Mouse (Mus musculus): ENCODE results near the gene Gtf2ird1.
A peak's percentile ranks its signal among the peaks of the same experiment; 100 is the strongest.
"Not testable (repeated sequence)": the region's sequence is repeated elsewhere in the genome, so short reads cannot be mapped to it uniquely, and the experiment has no call there.

Gene Gtf2ird1

DNA sequence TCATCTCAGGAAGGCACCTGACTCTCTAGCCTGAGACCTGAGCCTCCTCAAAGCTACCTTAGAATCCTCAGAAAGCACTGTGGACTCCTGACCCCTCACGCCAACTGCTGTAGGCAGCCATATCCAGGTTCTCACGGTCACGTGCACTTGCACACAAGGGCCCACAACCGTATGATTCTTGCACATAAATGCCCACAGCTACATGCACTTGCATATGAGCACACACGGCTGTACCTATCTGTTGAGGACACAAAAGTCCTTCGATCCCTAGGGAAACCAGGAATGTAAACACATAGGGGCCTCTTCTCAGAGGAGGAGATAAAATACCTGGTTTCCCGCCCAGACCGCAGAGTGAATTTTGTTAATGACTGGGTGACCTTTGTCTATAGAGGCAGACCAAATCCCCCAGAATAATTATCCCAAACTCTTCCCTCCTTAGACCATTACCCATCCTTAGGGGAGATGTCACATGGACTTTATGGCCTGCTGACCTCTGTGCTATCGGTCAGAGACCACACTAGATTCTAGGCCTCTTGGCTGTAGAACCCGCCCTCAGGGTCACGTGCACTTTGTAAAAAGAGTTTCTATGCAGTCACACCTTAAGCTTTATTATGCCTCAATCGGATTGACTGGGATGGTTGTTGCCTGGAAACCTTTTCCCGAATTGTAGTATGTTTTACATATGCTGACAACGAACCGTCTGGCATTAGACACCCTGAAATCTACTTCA lies 58.9 kb downstream of the Gtf2ird1 start:
- DNase-seq: no peak

DNA sequence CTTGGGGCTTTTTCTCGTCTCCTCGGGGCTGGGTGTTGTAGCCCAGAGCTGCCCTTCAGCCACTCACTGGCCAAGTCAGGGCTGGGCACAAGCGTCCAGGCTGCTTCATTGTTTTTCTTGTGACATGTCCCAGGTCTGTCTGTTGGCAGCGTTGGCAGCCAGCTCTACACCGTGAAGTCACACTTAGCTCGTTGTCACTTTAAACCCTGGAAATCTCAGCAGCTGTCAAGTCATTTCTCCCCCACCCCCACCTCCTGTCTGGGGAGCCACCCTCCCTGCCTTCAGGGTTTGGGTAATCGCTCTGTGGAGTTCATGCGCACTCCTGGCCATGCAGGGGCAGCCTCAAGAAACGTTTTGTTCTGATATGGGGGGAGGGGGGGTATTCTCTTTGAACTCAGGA lies 60.0 kb downstream of the Gtf2ird1 start:
- no peak for DNase-seq

DNA sequence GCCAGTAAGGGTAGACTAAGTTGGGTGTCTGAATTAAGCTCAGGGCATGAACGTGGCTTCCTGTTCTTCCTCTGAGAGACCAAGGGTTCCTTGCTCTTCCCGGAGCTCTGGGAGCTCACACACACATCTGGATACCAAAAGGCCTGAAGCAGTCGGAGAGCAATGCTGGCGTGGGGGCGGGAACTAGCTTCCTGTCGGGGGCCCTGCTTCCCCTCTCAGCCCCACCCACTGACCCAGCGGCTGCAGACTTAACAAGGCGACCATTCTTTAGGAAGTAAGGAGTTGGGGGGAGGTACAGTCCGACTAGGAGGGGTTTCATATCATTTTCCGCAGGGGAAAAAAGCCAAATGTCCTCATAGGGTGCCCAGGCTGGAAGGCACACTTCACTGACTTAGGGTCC lies 61.9 kb downstream of the Gtf2ird1 start:
- DNase-seq: peak; percentile 60

DNA sequence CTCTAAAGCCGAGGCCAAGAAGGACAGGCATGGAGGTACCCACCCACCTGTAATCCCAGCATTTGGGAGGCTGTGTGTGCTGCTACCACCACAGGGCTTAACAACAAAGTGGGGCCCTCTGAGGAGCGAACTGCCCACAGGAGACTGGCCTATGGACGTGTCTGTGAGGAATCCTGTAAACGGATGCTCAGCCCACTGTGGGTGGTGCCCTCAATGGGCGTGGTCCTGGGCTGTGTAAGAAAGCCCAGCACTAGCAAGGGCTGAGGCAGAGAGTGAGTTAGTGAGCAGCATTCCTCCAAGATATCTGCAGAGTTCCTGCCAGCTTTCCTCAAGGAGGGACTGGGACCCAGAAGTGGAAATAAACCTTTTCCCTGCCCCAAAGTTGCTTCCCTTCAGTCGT lies 62.9 kb downstream of the Gtf2ird1 start:
- peak; percentile 73 for DNase-seq

DNA sequence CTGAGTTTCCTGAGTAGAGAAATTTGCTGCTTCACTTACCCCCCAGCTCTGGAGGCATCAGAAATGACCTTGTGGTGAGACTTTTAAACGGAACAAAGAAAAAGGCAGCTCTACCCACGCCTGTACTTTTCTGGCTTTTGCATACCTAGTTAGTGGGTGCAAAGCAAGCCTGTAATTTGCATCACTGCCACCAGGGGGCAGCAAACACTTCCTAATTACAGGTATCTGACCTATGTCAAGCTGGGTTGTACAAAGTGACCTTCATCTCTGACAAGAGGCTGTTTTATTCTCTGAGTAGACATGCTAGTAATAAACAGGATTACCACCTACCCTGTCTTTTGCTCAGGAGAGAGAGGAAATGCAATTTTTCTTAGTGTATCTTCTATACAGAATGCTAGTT lies 71.4 kb downstream of the Gtf2ird1 start:
- DNase-seq: peak; percentile 88

DNA sequence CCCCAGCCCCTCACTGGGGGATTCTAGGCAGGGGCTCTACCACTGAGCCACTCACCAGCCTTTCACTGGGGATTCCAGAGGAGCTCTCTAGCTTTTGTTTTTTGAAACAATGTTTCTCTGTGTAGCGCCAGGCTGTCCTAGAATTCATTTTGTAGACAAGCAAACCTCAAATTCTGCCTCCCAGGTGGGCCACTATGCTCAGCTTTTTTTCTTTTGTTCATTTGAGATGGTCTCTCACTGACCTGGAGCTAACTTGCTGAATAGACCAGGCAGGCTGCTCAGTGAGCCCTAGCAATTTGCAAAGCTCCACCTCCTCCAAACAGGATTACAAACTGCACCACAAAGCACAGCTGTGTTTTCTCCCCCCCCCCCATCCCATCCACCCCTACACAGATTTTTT lies 81.3 kb downstream of the Gtf2ird1 start:
- DNase-seq: no peak

DNA sequence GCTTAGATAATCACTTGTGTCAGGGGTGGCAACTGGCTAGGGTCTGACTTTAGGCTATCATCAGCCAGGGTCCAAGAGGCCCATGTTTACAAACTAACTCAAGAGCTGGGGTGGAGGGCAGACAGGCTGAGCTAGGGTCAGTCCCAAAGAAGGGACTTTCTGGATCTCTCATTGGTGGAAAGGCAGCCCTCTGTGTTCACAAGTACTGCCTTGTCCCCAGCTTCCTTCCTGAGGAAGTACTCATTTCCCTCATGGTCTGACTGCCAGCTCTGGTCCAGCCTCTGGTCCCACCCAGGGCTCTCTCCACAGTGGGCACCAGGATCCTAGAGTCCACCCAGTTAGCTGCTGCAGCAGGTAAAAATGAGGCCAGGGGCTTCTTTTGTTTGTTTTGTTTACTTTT lies 82.0 kb downstream of the Gtf2ird1 start:
- peak; percentile 82 for DNase-seq

DNA sequence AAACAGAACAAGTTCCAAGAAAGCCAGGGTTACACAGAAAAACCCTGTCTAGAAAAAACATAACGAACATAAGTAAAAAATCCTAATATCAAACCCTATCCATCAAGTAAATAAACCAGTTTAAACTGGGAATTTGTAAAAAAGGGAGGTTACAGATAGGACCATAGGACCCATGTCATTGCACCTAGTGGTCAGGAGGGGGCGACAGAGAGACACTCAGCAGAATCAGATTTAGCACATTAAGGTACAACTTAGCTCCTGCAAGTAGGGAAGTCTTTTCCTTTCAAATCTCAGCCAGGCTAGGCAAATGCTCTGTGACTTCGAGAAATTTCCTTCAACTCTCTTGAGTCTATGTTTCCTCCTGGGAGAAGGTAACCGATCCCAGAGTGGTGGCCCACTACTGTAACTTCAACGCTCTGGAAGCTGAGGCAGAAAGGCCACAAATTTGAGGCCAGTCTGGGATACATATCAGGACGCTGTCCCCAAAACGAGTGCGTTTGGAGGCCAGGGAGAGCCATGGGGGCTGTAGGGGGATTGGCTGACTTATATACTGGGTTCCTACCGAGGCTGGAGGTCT lies 82.5 kb downstream of the Gtf2ird1 start:
- DNase-seq: peak; percentile 87

DNA sequence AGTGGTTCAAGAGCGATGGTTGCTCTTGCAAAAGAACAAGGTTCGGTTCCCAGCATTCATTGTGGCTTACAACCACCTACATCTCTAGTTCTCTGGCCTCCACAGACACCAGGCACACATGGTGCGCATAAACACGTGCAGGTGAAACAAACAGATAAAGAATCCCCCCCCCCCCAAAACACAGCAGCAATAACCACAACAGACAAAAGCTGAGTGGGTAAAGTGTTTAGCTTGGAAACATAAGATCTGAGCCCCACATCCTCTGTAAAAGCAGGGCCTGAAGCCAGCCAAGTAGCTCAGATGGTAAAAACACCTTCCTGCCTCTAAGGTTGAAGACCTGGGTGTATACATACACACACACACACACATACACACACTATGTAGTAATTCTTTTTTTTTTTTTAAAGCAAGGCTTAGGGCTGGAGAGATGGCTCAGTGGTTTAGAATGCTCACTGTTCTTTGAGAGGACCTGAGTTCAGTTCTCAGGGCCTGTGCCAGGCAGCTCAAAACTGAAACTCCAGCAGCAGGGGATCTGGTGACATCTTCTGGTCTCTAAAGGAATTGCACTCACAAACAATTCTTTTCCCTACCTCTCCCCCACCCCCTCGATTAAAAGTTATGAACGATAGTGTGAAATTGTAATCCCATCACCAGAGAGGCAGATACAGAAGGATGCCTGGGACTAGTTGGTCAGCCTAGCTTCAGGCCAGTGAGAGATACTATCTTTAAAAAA lies 83.4 kb downstream of the Gtf2ird1 start:
- DNase-seq: no peak

DNA sequence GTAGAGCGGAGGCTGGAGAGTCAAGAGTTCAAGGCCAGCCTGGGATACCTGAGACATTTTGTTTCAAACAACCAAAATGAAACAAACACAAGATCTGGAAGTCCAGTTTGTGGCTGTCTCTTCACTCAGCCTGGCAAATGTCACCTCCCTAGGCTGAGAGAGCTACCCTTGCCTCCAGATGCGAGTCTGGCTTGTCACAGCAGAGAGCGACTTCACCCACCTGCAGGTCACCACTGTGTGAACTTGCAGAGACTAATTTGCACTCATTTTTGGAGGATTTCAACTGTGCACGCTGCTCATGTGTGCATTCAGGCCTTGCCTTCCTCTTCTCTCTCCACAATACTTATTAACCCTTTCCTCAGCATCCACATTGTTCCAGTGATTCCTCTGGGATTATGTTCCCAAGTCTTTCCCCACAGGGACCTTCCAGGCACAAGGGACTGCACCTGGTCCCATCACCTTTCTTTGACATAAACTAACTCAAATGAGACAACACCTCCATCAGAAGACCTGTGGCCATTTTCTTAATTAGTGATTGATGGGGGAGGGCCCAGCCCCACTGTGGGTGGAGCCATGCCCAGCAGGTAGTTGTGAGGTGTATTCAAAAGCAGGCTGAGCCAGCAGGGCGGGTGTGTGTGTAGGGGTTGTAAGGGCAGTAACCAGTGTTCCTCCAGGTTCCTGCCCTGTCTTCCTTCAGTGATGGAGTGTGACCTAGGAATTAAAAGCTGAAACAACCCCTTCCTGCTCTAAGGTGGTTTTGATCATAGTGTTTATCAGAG lies 84.8 kb downstream of the Gtf2ird1 start:
- no peak for DNase-seq

DNA sequence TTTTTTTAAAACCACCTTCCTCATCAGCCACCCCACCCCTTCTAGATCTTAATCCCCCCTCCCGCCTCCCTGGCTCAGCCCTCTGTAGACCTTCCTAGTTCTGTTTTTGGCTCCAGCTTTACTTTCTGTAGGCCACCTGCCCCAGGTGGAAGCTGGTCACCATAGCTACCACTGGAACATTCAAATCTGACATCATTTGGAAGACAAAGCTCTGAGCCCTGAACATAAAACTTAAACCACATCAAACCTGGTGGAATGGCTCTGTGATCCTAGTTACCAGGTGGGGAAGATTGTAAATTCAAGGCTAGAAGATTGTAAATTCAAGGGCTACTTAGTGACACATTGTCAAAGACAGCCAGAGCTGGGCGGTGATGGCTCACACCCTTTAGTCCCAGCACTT lies 85.7 kb downstream of the Gtf2ird1 start:
- DNase-seq: no peak

DNA sequence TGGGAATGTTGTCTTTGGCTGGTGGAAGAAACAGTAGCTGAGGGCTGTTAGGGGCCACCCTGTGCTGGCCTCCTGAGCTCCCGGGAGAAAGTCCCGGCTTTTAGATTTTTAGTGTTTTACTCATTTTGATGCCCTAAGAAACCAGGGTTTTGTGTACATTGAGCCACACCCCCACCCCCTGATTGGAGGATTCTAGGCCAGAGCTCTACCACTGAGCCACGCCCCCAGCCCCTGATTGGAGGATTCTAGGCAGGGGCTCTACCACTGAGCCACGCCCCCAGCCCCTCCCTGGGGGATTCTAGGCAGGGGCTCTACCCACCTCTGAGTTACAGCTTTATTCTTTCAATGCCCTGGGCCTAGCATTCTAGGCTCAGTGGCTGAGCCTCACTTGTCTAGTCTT lies 97.4 kb downstream of the Gtf2ird1 start:
- DNase-seq: no peak

DNA sequence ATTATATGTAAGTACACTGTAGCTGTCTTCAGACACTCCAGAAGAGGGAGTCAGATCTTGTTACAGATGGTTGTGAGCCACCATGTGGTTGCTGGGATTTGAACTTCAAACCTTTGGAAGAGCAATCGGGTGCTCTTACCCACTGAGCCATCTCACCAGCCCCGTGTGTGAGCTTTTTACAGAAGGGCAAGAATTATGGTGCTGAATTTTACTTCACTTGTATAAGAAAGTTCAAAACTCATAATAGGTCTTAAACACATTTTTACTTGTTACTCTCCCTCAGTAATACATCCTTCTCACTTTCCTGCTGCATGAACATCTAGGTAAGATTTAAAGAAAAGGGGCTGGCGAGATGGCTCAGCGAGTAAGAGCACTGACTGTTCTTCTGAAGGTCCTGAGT lies 101.1 kb downstream of the Gtf2ird1 start:
- not testable (repeated sequence) for DNase-seq

DNA sequence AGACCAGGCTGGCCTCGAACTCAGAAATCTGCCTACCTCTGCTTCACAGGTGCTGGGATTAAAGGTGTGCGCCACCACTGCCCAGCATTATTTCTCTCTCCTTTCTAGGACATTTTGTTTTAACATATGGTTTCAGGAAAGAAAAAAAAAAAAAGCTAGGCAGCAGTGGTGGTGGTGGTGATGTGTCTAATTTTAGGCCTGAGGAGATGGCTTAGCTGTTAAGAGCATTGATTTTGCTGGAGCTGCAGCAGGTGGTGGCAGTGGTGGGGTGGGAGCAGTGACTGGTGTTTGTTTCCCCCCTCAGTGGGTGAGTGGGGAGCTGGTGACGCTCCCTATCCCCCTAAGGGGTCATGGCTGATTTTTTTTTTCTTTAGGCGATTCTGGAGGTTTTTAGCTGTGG lies 103.4 kb downstream of the Gtf2ird1 start:
- no peak for DNase-seq

DNA sequence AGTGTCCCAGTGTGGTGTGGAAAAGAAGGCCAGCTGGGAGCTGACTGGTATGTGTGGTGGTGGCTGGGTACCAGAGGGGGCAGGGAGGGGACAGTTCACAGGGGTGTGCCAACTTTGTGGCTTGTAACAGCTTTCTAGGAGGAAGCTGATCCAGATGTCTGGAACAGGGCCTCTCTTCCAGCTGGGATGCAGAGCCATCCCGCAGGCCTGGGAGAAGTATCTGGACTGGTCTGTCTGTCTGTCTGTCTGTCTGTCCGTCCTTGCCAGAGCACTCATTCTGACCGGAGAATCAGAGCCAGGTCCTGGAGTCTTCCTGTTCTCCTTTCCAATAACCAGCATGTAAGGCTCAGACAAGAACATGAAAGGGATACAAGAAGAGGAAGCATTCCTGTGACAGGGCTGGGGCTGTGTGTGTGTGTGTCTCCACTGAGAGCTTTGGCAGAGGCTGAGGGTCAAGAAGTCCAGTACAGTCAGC lies 104.0 kb downstream of the Gtf2ird1 start:
- no peak for DNase-seq

DNA sequence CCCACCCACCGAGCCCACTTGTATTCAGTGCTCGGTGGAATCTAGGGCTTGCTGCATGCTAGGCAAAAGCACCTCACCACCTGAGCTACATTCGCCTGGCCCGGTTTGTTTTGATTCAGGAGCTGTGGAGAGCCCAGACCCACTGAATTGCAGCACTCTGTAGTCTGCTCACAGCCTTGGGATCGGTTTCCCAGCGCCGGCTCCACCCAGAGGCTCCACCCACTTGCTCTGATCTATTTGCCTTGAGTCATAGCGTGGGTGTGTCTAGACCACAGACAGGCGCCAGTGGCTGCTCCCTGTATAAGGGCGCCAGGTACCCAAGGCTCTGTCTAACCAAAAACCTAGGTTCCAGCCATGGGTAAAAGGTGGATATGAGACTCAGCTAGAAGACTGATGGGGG lies 105.9 kb downstream of the Gtf2ird1 start:
- peak; percentile 89 for DNase-seq

DNA sequence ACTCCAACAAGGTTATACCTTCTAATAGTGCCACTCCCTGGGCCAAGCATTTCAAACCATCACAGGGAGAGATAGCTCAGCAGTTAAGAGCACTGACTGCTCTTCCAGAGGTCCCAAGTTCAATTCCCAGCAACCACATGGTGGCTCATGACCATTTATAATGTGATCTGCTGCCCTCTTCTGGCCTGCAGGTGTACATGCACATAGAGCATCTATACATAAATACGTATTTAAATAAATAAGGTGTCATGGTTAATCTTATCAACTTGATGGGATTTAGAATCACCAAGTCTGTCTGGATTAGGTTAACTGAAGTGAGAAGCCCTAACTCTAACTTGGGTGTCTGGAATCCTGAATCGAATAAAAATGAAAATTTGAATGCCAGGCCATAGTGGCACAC lies 109.5 kb downstream of the Gtf2ird1 start:
- DNase-seq: peak; percentile 23

DNA sequence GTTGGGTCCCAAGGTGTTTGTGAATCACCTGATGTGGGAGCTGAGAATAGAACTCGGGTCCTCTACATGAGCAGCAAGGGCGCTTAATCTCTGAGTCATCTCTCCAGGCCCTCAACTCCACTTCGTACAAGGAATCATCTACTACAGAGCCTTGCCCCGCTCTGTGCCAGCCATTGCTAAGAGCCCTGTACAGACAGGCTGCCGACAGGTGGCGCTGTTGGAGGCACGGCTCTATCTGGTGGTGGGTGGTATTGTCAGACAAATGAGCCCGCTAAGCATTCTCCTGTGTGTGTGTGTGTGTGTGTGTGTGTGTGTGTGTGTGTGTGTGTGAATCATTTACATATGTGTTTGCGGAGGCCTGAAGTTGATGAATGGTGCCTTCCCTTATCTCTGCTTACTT lies 111.1 kb downstream of the Gtf2ird1 start:
- DNase-seq: peak; percentile 51

DNA sequence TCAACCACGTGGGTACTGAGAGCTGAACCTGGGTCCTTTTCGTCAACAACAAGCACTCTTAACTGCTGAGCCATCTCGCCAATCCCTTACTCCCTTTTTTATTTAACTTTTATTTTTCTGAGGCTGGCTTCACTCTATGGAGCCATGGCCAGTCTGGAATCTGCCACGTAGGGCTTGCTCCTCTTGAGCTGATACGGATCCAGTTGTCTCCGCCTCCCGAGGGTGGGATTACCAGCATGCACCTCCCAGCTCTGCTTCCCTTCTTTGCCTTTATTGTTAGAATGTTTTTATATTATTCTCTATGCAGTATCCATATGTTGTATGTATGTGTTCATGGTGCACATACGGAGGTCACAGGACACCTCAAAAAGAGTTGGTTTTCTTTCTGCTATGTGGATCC lies 112.4 kb downstream of the Gtf2ird1 start:
- no peak for DNase-seq

DNA sequence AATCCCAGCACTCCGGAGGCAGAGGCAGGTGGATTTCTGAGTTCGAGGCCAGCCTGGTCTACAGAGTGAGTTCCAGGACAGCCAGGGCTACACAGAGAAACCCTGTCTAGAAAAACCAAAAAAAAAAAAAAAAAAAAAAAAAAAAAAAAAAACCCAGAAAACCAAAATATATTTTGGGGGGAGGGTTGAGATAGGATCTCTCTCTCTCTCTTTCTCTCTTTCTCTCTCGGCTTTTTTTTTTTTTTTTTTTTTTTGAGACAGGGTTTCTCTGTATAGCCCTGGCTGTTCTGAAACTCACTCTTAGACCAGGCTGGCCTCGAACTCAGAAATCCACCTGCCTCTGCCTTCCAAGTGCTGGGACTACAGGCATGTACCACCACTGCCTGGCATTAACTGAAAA lies 113.0 kb downstream of the Gtf2ird1 start:
- not testable (repeated sequence) for DNase-seq

DNA sequence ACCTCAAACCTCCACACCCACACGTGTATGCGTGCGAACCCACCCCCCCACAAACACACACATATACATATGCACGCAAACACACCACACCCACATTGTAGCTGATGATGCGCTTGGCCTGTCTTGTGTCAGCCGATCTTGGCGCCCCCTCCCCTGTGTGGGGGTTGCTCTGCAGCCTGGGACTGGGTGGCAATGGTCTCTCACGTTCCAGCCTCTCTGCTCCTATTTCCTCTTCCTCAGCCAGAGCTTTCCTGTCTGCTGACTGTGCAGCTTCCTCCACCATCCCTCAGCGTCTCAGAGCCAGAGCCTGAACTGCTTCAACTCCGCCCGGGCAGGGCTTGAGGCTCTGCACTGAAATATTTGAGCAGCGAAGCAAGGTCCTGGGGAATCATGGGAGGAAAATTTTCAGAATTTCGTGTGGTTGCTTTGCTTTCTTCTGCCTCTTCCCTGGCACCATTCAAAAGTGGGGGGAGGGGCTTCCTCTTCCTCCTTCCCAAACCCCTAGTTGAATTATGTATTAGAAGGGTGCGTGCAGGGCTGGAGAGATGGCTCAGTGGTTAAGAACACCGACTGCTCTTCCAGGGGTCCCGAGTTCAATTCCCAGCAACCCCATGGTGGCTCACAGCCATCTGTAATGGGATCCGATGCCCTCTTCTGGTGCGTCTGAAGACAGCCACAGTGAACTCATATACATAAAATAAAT lies 113.9 kb downstream of the Gtf2ird1 start:
- peak; percentile 20 for DNase-seq

DNA sequence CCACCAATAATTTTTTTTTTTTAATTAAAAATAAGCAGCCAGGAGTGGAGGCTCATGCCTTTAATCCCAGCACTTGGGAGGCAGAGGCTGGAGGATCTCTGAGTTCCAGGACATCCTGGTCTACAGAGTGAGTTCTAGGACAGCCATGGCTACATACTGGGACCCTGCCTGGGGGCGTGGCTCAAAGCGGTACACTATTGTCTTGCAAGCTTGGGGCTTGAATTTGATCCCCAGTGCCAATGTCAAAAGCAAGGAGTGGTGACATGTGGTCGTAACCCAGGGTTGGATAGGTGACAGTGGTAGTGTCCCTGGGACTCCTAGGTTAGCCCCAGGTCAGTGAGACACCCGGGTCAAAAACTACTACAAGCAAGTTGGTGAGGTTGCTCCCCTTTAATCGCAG lies 114.8 kb downstream of the Gtf2ird1 start:
- DNase-seq: no peak

DNA sequence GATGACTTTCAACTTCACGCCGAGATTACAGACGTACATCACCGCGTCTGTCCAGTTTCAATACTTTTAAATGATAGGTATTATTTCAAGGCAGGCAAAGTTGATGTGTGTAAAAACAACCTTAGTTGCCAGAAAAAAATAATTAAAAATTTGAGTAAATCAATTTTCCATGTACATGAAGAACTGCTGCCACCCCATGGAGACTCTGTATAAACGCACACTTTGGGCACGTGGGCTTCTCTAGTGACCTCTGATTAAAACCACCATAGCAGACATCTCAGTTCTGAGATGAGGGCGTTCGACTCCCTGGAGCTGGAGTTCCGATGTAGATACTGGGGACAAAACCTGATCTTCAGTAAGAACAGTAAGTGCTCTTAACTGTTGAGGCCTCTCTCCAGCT lies 115.2 kb downstream of the Gtf2ird1 start:
- peak; percentile 28 for DNase-seq
